Mouse (Mus musculus): ENCODE results near the gene Ccdc187.

Gene Ccdc187

DNA sequence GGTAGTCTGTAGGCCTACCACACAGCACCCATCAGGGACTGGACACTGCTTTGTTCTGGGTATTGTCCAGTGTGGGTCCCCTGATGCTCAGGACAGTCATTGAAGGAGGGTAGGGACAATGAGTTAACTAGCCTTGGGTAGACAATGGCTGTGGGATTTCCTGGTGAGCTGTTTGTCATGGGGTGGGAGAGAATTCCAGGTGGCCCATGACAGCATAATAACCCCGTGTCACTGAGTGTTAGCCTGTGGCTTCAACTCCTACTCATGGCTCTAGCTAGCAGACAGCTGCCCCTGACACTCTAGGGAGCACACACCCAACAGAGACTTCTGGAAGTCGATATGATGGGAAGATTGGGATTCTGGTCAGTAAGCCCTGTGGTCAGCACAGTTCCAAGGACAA is at the start of gene Ccdc187:
TSS of gene Ccdc187 (minus strand) at position 101 of the 400 bp plus-strand sequence.
- no peak for DNase-seq (ENCODE audit: low spot score in 2 of 2)

DNA sequence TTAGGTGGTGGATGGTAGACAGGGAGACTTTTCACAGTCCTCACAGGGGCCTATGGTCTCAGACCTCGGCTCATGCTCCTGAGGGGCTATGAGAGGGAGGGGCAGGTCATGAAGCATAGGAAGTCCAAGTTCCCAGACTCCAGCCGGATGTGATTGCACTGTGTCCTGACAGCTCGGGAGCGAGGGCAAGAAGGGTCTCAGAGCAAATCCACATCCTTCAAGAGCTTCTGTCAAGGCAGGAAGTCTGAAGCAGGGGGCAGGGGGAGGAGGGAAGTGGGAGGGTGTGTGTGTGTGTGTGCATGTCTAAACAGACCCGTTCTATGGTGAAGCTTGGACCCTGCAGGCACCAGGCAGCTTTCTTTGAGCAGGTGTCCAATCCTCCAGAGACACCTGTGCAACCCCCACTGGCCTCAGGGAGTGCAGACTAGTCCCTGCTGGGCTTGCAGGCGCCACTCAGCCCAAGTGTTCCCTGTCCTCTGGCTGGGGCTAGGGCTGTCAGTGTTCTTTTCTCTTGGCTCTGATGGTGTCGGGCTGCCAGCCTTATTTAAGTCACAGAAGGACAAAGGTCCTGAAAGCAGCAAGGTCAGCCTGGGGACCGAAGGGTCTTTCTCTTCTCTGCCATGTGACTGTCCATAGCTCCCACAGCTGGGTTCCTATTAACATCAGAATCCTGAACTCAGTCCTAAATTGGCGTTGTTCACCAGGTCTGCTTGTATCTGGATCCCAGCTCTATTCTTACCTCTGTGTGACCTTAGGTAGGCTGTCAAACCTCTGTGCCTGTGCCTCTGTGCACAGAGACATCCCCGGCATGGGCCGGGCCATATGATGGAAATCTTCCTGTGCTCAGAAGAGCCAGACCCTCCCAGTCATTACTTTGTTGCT is 48.5 kb upstream of the Ccdc187 start:
- DNase-seq (ENCODE audit: low spot score in 2 of 2) = no peak

DNA sequence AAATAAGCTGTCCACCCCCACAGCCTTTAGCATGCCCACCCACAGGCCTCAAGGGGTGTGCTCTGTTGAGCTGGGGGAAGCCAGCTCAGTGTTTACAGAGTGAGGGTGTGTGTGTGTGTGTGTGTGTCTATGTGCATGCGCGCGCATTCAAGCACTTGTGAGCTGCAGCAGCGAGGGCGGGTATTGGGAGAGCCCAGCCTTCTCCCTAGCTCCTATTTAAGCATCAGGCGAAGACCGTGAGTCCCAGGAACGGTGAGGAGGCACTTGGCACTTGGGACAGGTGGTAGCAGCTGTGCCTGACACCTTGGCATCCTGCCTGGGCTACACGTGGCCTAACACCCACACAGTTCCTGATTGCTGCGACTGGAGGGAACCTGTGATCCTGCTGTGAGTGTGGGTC is 47.7 kb upstream of the Ccdc187 start:
- peak in 1 of 2 experiments; percentile 69 for DNase-seq (ENCODE audit: low spot score in 2 of 2)

DNA sequence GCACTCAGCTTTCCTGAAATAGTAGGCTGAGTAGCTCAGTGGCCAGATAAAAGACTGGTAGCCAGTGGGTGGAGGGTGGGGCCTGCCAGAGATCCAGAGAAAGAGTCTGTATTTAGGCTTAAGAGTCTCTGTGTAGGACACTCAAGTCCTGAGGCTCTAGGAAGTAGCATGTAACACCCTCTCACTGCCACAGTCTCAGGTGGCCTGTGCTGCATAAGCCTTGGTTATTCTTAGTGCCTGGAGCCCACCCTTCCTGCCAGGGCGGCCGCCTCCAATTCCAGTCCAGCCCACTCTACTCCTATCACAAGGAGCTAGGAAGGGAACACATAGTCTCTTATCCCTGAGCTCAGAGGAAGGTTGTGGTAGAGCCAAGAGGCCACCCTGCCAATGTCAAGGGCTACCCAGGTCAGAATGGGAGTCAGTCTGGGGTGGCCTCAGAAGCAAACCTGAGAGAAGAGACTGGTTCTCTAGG is 47.2 kb upstream of the Ccdc187 start:
- DNase-seq (ENCODE audit: low spot score in 2 of 2) = no peak

DNA sequence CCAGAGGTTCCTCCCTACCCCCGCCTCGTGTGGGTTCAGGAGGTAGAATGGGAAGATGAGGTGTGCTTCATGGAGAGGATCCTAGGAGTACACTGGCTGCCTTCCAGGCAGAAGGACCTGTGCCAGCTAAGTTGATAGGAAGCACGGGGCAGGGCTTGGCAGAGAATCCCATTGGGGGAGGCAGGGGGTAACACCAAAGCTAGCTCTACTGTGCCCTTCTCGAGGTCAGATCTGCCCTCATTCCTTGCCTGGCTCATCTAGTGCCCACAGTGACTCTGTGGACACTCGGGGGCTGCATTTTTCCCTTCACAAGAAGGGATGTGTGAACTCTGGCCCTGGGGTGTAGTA is 44.8 kb upstream of the Ccdc187 start:
- DNase-seq (ENCODE audit: low spot score in 2 of 2) = no peak

DNA sequence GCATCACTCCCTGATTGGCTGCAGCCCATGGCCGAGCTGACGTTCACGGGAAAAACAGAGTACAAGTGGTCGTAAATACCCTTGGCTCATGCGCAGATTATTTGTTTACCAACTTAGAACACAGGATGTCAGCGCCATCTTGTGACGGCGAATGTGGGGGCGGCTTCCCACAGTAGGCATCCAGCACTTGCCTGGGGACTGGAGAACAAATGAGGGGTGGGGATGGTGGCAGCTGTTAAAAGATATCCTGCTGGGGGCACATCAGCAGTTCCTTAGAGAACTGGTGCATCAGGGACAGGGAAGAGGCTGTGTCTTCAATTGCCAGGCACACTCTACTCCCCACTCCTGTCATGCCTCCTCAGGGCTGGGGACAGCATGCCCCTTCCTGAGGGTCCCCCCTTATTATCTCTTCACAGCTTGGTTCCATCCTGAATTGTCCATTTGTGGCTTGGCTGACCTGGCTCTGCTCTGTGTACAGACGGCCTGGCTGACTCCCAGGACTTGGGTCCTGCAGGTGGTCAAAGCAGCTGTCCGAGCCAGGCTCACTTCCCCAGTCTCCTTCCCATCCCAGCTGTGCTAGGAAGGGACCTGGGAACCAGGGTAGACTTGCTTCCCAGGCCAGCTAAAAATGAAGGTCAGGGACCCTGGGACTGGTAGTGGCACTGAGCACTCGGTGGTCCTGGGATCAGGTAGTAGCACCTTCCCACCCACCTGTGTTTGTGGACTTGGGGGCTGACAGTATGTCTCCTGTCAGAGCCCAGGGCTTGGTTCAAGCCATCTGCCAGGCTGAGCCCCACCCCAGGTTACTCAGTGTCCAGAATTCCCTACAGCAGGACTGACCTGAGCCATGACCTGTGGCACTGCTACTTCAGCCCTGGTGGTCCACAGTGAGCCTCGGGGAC is 44.2 kb upstream of the Ccdc187 start:
- DNase-seq (ENCODE audit: low spot score in 2 of 2) = no peak

DNA sequence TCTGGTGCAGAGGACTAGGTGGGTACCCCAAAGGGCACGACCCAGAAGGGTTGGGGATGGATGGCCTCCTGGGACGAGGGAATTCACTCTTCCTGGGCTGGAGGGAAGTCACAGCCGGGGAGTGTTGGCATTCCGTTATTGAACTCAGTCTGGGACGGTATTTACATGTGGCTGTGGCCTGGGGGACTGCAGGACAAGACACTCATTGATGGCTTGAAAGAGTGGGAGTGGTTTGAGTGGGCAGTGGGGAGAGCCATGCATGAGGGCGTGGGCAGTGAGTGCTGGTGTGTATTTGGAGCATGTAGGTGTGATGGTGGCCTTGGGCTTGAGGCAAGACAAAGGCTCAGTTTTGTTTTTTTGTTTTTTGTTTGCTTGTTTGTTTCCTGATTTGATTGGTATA is 36.3 kb upstream of the Ccdc187 start:
- DNase-seq (ENCODE audit: low spot score in 2 of 2) = no peak

DNA sequence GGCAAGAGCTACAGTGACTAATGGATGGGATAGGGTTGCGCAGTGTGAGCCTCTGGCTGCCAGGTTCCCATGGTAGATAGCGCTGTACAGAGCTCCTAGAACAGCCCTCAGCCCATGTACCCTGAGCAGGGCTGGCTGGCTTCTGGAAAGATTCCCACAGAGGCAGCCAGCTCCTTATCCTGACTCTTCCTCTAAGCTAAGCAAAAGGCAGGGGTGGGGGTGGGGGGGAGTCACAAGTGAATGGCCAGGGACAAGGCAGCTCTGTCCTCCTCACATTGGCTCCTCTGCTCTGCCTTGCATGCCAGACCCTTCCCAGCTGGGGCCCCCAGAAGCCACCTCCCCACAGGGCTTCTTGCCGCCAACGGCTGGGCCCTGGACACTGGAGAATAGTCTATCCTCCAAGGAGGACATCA is 35.7 kb upstream of the Ccdc187 start:
- DNase-seq (ENCODE audit: low spot score in 2 of 2) = no peak

DNA sequence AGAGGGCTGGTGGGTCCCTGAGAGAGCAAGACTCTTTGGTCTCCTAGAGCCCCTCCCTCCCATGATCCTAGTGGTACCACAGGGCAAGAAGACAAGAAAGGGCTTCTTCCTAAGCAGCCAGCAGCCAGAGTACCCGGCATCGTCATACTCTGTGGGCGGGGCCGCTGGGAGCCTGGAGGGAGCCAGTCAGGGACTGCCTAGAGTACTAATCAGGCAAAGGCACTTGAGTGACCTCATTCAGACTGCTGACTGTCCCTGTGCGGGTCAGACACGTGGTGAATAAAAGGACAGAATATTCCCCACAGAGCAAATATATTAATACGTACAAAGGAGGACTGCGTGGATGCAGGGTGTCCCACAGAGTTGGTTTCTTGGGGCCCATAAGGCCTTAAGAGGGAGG is 35.0 kb upstream of the Ccdc187 start:
- no peak for DNase-seq (ENCODE audit: low spot score in 2 of 2)

DNA sequence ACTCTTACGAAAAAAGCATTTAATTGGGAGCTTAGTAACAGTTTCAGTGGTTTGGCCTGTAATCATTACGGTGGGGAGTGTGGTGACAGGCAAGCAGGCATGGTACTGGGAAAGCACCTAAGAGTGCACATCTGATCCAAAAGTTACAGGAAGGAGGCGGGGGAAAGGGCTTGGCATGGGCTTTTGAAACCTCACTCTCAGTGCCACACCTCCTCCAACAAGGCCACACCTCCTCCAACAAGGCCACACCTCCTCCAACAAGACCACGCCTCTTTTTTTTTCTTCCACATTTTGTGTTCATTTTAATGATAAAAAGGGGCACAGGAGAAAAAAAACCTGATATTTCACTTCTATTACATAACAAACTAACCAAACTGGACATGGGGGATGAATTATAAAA is 33.5 kb upstream of the Ccdc187 start:
- DNase-seq (ENCODE audit: low spot score in 2 of 2) = no peak

DNA sequence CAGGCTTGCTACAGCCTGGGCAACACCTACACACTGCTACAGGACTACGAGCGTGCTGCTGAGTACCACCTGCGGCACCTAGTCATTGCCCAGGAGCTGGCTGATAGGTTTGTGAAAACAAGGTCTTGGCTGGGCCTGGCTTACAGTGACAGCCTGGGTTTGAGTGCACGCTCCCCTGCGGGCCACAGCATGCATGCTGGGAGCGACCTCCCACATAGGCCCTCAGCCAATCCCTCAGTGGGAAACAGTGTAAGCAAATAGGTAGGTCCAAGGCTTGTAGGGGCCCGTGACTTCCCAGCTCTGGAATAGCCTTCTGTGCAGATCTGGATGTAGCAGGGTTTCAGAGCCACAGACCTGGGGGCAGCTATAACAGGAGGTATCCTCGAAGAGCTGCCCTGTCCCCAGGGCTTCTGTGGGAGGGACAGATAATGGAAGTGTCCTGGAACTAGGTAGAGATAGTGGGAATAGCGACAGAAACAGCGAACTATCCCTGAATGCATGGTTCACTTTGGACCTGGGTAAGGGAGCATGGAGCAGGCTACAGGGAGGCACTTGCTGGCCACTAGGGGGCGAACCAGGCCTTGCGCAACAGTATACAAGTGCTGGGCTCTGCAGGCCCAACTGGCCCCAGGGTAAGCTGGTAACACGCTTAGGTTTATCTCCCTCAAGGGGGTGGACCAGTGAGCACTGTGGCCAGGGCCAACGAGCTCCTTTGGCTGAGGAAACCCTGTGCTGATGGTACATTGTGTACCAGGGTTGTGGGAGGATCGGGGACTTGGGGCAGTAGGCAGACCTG is 31.2 kb upstream of the Ccdc187 start:
- no peak for DNase-seq (ENCODE audit: low spot score in 2 of 2)

DNA sequence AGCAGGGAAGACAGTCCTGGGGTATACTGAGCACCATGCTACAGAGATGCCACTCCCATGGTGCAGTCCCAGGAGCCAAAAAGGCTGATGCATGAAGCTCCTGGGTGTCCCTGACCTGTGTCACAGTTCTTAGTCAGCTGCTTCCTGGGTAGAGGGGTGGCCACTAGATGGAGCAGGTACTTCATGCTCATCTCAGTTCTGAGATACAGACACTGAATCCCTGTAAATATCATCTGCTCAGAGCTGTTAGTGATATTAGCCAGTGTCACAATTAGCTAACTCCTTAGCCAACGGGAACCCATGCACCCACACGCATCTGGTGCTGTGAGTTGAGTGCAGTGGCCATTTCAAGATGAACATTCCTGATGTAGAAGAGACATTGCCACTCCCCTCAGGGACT is 30.6 kb upstream of the Ccdc187 start:
- DNase-seq (ENCODE audit: low spot score in 2 of 2) = no peak

DNA sequence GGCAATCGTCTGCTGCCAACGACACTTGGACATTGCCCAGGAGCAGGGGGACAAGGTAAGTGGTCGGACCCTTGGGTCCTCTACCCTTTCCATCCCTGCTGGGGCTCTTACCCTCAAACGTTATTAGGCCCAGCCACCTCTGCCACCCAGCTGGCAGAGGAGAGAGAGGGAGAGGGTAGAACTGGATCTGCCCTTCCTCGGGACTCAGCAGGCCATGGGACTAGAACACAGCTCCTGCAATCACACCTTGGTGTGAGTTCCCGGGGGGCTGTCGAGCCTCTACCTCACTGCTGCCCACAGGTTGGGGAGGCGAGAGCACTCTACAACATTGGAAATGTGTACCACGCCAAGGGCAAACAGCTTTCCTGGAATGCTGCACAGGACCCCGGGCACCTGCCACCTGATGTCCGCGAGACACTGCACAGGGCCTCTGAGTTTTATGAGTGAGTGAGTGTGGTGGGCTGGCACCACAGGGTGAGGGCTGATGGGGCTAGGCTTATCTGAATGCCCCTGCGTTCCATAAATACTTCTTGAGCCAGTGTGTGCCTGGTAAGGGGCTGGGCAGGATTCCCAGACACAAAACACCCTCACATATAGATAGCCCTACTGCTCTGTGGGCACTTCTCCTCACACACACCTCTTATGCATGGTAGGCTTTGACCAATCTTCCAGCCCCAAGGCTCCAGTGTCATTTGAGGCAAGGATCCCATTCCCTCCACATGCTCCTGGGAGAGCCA is 29.4 kb upstream of the Ccdc187 start:
- DNase-seq (ENCODE audit: low spot score in 2 of 2) = no peak

DNA sequence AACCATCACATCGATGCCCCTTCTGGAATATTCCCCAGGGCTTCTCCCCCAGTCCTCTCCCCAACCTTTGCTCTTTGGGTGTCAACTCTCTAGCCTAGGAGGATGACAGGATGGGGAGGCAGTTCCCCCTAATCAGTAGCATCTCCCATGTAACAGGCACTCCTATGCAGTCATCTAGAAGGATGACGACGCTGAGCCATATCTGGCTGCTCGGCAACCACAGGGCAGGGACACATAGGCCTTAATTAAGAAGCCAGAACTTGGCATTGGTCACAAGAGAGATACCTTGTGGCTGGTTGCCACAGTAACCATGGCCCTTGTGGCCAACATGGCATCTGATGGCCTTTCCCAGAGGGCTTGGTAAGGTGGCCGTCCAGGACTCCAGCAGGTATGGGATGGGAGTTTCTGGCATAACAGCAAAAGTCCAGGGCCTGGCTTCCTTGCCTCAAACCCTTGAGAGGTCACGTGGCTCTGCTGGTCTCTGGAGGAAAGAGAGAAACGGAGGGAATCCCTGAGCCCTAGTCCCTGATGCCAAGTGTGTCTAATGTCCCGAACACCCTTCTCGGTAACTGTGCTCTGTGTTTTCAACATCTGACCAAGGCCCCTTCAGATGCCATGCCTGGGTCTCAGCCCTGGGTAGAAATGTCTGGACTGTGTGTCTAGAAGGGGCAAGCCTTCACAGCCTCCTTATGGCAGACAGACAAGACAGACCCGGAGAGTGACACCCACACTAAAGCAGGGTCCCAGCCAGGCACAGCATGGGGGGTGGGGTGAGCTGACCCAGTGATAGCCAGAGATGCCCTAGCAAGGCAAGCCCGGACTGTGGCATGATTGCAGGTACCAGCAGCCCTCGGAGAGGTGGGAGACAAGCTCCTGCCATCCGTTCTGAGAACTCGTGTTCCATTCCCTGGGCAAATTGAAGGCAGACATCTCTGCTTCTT is 26.2 kb upstream of the Ccdc187 start:
- DNase-seq (ENCODE audit: low spot score in 2 of 2) = no peak

DNA sequence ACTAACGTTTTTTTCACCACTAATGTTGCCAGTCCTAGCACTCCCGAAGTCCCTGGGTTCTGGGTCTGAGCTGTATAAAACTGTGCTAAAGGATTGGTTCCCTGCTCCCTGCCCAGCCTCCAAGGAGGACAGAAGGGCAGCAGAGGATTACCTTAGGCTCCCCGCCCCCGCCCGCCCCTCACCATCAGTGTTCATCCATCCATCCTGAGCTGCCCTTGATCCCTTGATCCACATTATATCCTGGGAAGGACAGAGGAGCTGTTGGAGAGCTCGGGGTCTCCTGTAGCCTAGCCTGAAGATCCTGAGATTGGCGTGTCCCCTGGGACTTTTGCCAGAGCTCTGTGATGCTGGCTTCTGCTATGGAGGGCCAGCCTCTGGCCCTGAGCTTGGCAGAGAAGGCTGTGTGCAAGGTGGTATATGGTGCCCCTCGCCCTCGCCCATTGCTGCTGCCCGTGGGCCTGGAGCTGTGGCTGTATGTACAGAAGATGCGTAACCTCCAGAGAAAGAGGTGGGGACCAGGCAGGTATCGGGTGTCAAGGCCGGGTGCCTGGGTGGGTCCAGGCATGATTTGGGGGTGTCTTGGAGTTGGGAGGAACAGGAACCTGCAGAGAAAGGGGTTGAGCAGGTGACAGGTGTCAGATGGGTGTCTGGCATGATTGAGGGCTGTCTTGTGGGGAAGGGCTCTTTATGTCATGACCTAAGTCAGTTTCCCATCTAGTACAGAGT is 25.3 kb upstream of the Ccdc187 start:
- no peak for DNase-seq (ENCODE audit: low spot score in 2 of 2)

DNA sequence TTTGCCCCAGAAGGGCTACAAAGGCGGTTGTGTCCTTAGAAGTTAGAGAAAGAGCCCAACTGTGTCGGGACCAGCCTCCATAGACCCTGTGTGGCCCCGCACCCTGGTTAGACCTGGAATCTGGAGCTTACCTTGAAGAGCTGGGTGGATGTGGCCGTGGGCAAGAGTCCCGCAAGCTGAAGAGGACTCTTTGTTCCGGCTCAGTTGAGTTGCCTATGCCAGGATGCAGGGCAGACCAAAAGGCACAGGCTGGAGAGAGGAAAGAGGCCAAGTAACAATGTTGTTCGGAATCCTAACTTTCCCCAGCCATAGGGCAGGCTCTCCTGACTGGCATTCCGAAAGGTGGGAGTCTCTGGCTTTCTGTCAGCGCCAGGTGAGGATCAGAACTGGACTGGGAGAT is 24.8 kb upstream of the Ccdc187 start:
- no peak for DNase-seq (ENCODE audit: low spot score in 2 of 2)

DNA sequence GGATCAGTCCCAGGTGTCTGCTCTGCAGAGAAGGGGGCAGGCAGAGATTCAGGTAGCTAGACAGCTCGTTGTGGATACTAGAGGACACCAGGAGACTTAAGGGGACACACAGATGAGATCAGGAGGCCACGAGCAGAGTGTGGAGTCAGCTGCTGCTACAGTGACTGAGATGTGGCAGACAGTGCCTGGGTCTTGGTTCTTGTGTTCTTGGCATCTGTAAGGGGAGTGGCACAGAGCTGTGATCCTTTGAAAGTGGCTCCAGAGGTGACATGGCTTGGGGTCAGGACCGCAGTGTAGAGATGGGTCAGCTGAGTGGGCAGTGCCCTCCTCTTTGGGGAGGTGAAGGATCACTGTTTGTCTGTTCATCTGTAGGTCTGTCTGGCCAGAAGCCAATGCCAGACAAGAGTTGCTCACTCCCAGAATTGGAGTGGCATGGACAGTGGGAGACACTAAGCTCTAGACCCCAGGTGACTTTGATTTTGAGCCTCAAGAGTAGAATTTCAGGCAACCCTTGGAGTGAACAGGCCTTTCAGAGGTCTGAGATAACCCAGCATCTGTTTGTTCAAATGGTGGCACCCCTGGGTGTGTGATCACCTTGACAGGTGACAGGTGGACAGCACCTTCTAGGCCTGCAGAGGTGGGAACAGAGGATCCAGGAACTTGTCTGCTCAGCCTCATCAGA is 23.8 kb upstream of the Ccdc187 start:
- no peak for DNase-seq (ENCODE audit: low spot score in 2 of 2)

DNA sequence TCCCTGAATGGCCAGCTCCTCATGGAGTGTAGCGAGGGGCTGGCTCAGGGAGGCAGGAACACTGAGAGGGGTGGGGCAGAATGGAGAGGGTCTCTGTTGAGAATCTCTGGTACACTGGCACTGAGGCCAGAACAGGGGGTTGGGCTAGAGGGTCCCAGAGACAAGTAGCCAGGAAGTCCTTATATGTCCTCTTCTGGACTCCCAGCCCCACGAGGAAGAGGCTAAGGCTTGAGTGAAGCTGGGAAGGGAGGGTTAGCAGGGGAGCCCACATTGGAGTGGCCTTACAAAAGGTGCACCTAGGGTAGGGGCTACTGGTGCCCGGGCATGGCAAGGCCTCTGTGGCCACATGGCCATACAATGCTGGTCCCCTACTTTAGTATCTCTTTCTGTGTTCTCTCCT is 23.0 kb upstream of the Ccdc187 start:
- DNase-seq (ENCODE audit: low spot score in 2 of 2) = no peak
